Mouse (Mus musculus) heart, adult 2 months (tissue): Measurements from ENCODE around the gene Cys1. TPM values are rescaled to one million over a fixed set of nuclear protein-coding genes. Genes with fewer than 3 reads are reported as not detected.

Experiments used
- DNase-seq, 2 experiments: peaks; one replicate each; pipeline ENCODE4 v3.0.0; 2021
- H3K27ac ChIP-seq: fragments of 200-600 bp; 2 replicates; pipeline ENCODE4 v1.8.1; 2022
- H3K27me3 ChIP-seq: fragments of 200-500 bp; 2 replicates; pipeline ENCODE4 v1.6.1; 2012; ENCODE audit warnings: mild to moderate bottlenecking, low read length, inconsistent platforms, mixed read lengths; ENCODE audit not compliant: control insufficient read depth, insufficient read depth
- H3K36me3 ChIP-seq: fragments of 200-500 bp; 2 replicates; pipeline ENCODE4 v1.6.1; 2012; ENCODE audit warnings: low read length, inconsistent platforms; ENCODE audit not compliant: control insufficient read depth, insufficient read depth
- H3K4me1 ChIP-seq: fragments of 200-500 bp; 2 replicates; pipeline ENCODE4 v1.6.1; 2011; ENCODE audit warnings: low read length; ENCODE audit not compliant: control insufficient read depth, insufficient read depth
- H3K4me3 ChIP-seq: fragments of 200-600 bp; 2 replicates; pipeline ENCODE4 v1.8.1; 2022
- H3K79me2 ChIP-seq: fragments of 200-500 bp; replicated peaks from 2 replicates; pipeline ENCODE4 v1.6.1; 2012; ENCODE audit warnings: mild to moderate bottlenecking, inconsistent platforms, low read length, moderate library complexity, mixed read lengths; ENCODE audit not compliant: control insufficient read depth, insufficient read depth
- H3K9ac ChIP-seq: fragments of 200-500 bp; 2 replicates; pipeline ENCODE4 v1.6.1; 2012; ENCODE audit warnings: low read depth, mild to moderate bottlenecking, control low read depth, inconsistent platforms, low read length, mixed read lengths
- CTCF ChIP-seq: fragments of 200-600 bp; IDR thresholded peaks from 2 replicates; pipeline ENCODE4 v1.8.1; 2022; ENCODE audit warnings: antibody characterized with exemption, mild to moderate bottlenecking, moderate library complexity
- EP300 ChIP-seq: fragments of 200-500 bp; IDR thresholded peaks from 2 replicates; pipeline ENCODE4 v1.6.1; 2011; ENCODE audit warnings: low read depth, low read length, control low read depth; ENCODE audit not compliant: insufficient read depth
- POLR2A ChIP-seq: fragments of 200-500 bp; IDR thresholded peaks from 2 replicates; pipeline ENCODE4 v1.6.1; 2011; ENCODE audit warnings: mild to moderate bottlenecking, low read depth, low read length, control low read depth; ENCODE audit not compliant: insufficient read depth
- WGBS: fragments of 180-500 bp; shearing (Covaris S2); methylation state at CpG from one replicate; pipeline ENCODE4 v1.1.7; 2018; 5-methylcytosine and 5-hydroxymethylcytosine counted together
- intact Hi-C: fragments of 180-260 bp; cut with DNase I; formaldehyde crosslinking; loops from one replicate; pipeline ENCODE4 v1.15.1; 2025
- polyA plus RNA-seq: library from polyadenylated mRNA; depleted of rRNA; stranded (reverse); fragments of >200 nt; gene quantifications from 2 replicates; pipeline ENCODE4 v1.2.3, GENCODE M21; 2012
- total RNA-seq, 2 experiments: library from RNA; stranded (reverse); gene quantifications; 2 replicates each; pipeline ENCODE4 v1.2.3; 2021

Cys1 gene
- total and polyA plus RNA-seq, 3 experiments = 3.3 to 5.6 (median 4.0) TPM

DNA sequence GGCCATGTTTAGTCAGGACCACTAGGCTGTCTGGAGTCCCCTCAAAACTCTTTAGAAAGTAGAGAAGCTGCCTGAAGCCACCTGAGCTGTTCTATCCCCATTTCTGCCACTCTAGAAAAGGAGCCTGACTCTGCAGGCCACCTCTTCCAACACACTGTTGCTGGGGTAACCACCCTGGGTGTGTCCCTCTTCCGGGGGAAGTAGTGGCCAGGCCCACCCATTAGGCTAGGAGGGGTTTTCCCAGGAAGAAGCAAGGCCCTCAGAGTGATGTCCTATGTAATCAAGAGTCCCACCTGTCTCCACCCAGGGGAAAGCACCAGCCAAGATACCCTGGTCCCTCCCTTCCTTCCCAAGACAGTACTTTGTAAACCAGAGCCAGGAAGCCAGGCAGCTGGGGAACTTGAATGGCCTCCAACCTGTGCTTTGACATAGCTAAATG lies 47.8 kb downstream of the Cys1 start:
- H3K27ac ChIP-seq = peak overlapping the region; percentile 76
- no peaks in the 10 kb centered on the region for H3K79me2 ChIP-seq
- H3K9ac ChIP-seq = no peak overlapping the region
- peak; percentile 72 to 79 for DNase-seq
- intact Hi-C loops = no loop called here
- peak; percentile 80 for TF ChIP-seq EP300
- TF ChIP-seq POLR2A = no peak
- H3K4me3 ChIP-seq = no peak overlapping the region
- peaks cover 11% of the 10 kb centered on the region for H3K4me1 ChIP-seq
- H3K27me3 ChIP-seq = no peaks in the 10 kb centered on the region
- 32% methylated on average over 1 of the region's 1 CpGs for WGBS
- no peaks in the 10 kb centered on the region for H3K36me3 ChIP-seq

DNA sequence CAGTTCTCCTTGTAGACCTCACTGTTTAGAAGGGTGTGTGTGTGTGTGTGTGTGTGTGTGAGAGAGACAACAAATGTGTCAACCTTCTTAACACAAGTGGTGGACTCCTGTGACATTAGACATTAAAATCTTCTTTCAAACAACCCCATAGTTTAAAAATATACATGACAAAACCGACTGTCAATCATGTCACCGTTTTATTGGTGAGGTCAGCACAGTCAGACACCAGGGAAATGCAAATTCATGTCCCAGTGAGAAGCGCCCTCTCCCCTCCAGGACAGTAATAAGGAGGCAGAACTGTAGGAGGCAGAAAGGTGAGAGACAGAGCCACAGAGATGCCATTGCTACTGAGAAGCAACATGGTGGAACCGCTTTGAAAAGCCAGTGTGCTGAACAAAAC lies 49.2 kb downstream of the Cys1 start:
- Histone ChIP-seq H3K9ac (no peak overlapping the region), H3K27me3 (no peaks in the 10 kb centered on the region), H3K4me3 (no peak overlapping the region), H3K79me2 (no peaks in the 10 kb centered on the region), H3K4me1 (peaks cover 11% of the 10 kb centered on the region), H3K36me3 (no peaks in the 10 kb centered on the region), H3K27ac (no peak overlapping the region)
- TF ChIP-seq EP300 (no peak), CTCF (no peak), POLR2A (no peak)
- no peak for DNase-seq
- intact Hi-C loops = no loop called here
- 74% methylated on average over 4 of the region's 4 CpGs for WGBS

DNA sequence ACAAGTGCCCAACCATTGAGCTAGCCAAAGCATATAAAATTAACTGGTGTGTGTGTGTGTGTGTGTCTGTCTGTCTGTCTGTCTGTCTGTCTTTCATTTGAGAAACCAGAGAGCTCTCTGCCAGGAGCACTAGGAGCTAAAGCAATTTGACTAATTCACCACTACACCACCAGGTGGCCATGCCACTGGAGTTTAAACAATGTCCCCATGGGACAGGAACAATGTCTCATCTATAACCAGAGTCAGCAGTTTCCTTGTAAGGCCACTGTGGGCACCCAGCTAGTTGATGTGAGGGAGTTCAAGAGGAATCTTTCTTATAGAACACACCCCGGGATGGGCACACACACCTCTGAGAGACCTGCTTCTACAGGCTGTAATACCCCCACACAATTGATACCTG lies 51.4 kb downstream of the Cys1 start:
- Histone ChIP-seq H3K79me2 (no peaks in the 10 kb centered on the region), H3K36me3 (no peaks in the 10 kb centered on the region), H3K27ac (no peak overlapping the region), H3K9ac (no peak overlapping the region), H3K4me3 (no peak overlapping the region), H3K4me1 (peaks cover 11% of the 10 kb centered on the region), H3K27me3 (no peaks in the 10 kb centered on the region)
- WGBS = 77% methylated on average over 1 of the region's 1 CpGs
- TF ChIP-seq CTCF (peak; percentile 76), POLR2A (no peak)
- intact Hi-C loops = loop anchor here (1.0 to 2.0 kb wide), 3 partner anchors 21 to 67 kb away; partner anchors contain the start of gene Klf11
- DNase-seq = peak; percentile 46 to 51

- WGBS = 17% methylated on average over 3 of the region's 3 CpGs
- no peak overlapping the region for H3K27ac ChIP-seq
- TF ChIP-seq CTCF (no peak), EP300 (no peak), POLR2A (no peak)
- H3K4me1 ChIP-seq = no peaks in the 10 kb centered on the region; the same call in 1 of the 2 replicates
- no peaks in the 10 kb centered on the region for H3K79me2 ChIP-seq
- H3K27me3 ChIP-seq = no peaks in the 10 kb centered on the region
- H3K4me3 ChIP-seq = no peak overlapping the region
- H3K9ac ChIP-seq = no peak overlapping the region
- DNase-seq = peak in 1 of 2 experiments; percentile 53
- intact Hi-C loops = no loop called here
- H3K36me3 ChIP-seq = no peaks in the 10 kb centered on the region
These were observed 54.4 kb downstream of the Cys1 start for GRCm38 (mm10) chr12:24627215-24627614.

DNA sequence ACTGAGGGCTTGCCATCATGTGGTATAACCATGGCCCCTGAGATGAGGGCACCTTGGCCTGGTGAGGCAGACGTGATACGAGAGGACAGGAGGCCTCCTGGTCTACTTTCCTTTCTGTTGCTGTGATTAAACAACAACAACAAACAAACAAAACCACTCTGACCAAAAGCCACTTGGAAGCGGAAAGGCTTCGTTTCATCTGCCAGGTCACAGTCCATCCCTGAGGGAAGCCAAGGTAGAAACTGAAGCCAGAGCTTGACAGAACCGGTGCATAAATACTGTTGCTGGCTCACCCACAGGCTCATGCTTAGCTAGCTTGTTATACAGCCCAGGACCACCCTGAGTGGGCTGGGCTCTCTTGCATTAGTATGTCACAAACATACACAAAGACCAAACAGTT lies 55.2 kb downstream of the Cys1 start:
- H3K27ac ChIP-seq = no peak overlapping the region
- intact Hi-C loops = no loop called here
- WGBS = 94% methylated on average over 5 of the region's 5 CpGs
- no peak overlapping the region for H3K4me3 ChIP-seq
- H3K27me3 ChIP-seq = no peaks in the 10 kb centered on the region
- no peaks in the 10 kb centered on the region; the same call in 1 of the 2 replicates for H3K4me1 ChIP-seq
- TF ChIP-seq CTCF = no peak
- TF ChIP-seq POLR2A = no peak
- no peak for TF ChIP-seq EP300
- no peaks in the 10 kb centered on the region for H3K36me3 ChIP-seq
- no peak overlapping the region for H3K9ac ChIP-seq
- H3K79me2 ChIP-seq = no peaks in the 10 kb centered on the region
- no peak for DNase-seq

DNA sequence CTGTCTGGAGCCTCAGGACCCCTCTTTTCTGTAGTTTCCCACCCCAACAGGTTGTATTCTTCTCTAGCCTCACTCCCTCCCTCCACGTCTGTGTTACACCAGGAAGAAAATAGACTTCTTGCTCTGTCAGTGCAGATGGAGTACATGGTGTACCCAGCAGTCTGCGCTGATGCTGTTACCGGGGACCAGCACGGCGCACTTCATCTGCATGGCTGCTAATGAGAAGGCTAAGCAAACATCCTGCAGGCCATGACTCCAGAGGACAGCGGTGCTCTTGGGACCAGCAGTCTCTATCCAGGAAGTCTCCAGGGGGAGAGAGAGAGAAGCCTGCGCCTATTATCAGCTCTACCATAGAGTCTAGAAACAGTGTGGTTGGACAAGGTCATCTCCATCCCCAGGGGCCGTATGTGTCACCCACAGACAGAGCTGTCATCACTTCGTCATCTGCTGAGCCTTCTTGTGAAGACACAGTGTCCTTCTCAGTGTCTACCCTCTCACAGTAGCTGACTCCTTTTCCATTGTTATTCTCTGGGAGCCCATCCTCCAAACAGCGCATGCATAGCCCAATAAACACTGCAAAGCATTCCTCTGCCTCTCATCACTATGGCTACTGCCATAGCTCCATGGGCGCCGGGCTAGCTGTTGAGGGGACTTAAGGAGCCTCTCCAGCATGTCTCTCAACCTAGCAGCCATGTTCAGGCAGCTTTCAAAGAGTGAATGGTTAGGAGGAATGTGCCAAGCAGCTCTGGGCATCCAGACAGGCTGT lies 57.9 kb downstream of the Cys1 start:
- TF ChIP-seq EP300 (no peak), CTCF (no peak), POLR2A (no peak)
- H3K79me2 ChIP-seq = no peaks in the 10 kb centered on the region
- H3K36me3 ChIP-seq = no peaks in the 10 kb centered on the region
- H3K4me3 ChIP-seq = no peak overlapping the region
- H3K4me1 ChIP-seq = no peaks in the 10 kb centered on the region; the same call in 1 of the 2 replicates
- no peak overlapping the region for H3K27ac ChIP-seq
- intact Hi-C loops = no loop called here
- H3K27me3 ChIP-seq = no peaks in the 10 kb centered on the region
- no peak for DNase-seq
- H3K9ac ChIP-seq = no peak overlapping the region
- WGBS = 67% methylated on average over 12 of the region's 12 CpGs
